Mouse (Mus musculus) MEL (cell line): ENCODE results near the gene Pdzd2. TPM values are rescaled to one million over a fixed set of nuclear protein-coding genes. Genes with fewer than 3 reads are reported as not detected.
A peak's percentile ranks its signal among the peaks of the same experiment; 100 is the strongest.

Experiments used
- DNase-seq: peaks from one replicate; pipeline ENCODE4 v3.0.0; 2011; ENCODE audit warnings: low read depth, low spot score
- H3K27ac ChIP-seq: 2 replicates; pipeline ENCODE4 v1.5.1; 2012; ENCODE audit warnings: low read depth, mild to moderate bottlenecking, control low read depth, low read length, moderate library complexity; ENCODE audit not compliant: control insufficient read depth
- H3K27me3 ChIP-seq, 2 experiments: fragments of 150-350 bp in 1 of 2; sonication (generic) in 1 of 2; 2 replicates each; pipeline ENCODE4 v1.6.1; 2012; ENCODE audit warnings: low read length in 2 of 2, mild to moderate bottlenecking in 2 of 2, improper control_type of control experiment in 1 of 2, moderate library complexity in 1 of 2; ENCODE audit not compliant: insufficient read depth in 2 of 2, control insufficient read depth in 1 of 2
- H3K36me3 ChIP-seq, 2 experiments: 2 replicates each; pipeline ENCODE4 v1.6.1; 2012 to 2014; ENCODE audit warnings: low read length in 2 of 2, improper control_type of control experiment in 1 of 2, inconsistent platforms in 1 of 2, mild to moderate bottlenecking in 1 of 2; ENCODE audit not compliant: insufficient read depth in 2 of 2, control insufficient read depth in 1 of 2
- H3K4me1 ChIP-seq, 2 experiments: fragments of 150-350 bp in 1 of 2; sonication (generic) in 1 of 2; 2 replicates each; pipeline ENCODE4 v1.6.1; 2012; ENCODE audit warnings: low read length in 2 of 2, improper control_type of control experiment in 1 of 2, mild to moderate bottlenecking in 1 of 2; ENCODE audit not compliant: insufficient read depth in 2 of 2, control insufficient read depth in 1 of 2
- H3K4me3 ChIP-seq, 2 experiments: fragments of 150-350 bp in 1 of 2; sonication (generic) in 1 of 2; 2 replicates each; pipeline ENCODE4 v1.5.1; 2012; ENCODE audit warnings: low read depth in 2 of 2, low read length in 2 of 2, mild to moderate bottlenecking in 2 of 2, moderate library complexity in 2 of 2, control low read depth in 1 of 2, improper control_type of control experiment in 1 of 2; ENCODE audit not compliant: control insufficient read depth in 1 of 2, insufficient read depth in 1 of 2
- H3K79me2 ChIP-seq: 2 replicates; pipeline ENCODE4 v1.6.1; 2012; ENCODE audit warnings: mild to moderate bottlenecking, low read length, moderate library complexity; ENCODE audit not compliant: control insufficient read depth, poor library complexity, insufficient read depth
- H3K9ac ChIP-seq: 2 replicates; pipeline ENCODE4 v1.6.1; 2012; ENCODE audit warnings: low read depth, mild to moderate bottlenecking, control low read depth, low read length, moderate library complexity; ENCODE audit not compliant: control insufficient read depth, poor library complexity, severe bottlenecking
- H3K9me3 ChIP-seq: fragments of 150-350 bp; sonication (generic); replicated peaks from 2 replicates; pipeline ENCODE4 v1.6.1; 2012; ENCODE audit warnings: mild to moderate bottlenecking, low read length, improper control_type of control experiment, moderate library complexity; ENCODE audit not compliant: insufficient read depth
- BHLHE40 ChIP-seq: IDR thresholded peaks from 2 replicates; pipeline ENCODE4 v1.6.1; 2012; ENCODE audit warnings: low read depth, mild to moderate bottlenecking, inconsistent platforms, low read length, improper control_type of control experiment, borderline replicate concordance
- CHD1 ChIP-seq: IDR thresholded peaks from 2 replicates; pipeline ENCODE4 v1.6.1; 2012; ENCODE audit warnings: low read depth, mild to moderate bottlenecking, inconsistent platforms, low read length, improper control_type of control experiment
- CHD2 ChIP-seq: IDR thresholded peaks from 2 replicates; pipeline ENCODE4 v1.6.1; 2011; ENCODE audit warnings: low read length, improper control_type of control experiment
- CTCF ChIP-seq, 3 experiments: IDR thresholded peaks in 2 of 3; conservative IDR thresholded peaks in 1 of 3; 2 replicates each; pipeline ENCODE4 v1.5.1; 2011 to 2012; ENCODE audit warnings: low read length in 3 of 3, low read depth in 2 of 3, mild to moderate bottlenecking in 2 of 3, improper control_type of control experiment in 1 of 3, inconsistent platforms in 1 of 3, mixed read lengths in 1 of 3, moderate library complexity in 1 of 3; ENCODE audit not compliant: control insufficient read depth in 1 of 3, insufficient read depth in 1 of 3, poor library complexity in 1 of 3, severe bottlenecking in 1 of 3
- E2F4 ChIP-seq: IDR thresholded peaks from 2 replicates; pipeline ENCODE4 v1.6.1; 2011; ENCODE audit warnings: low read depth, low read length, improper control_type of control experiment, borderline replicate concordance
- EP300 ChIP-seq, 2 experiments: IDR thresholded peaks; 2 replicates each; pipeline ENCODE4 v1.6.1; 2011; ENCODE audit warnings: improper control_type of control experiment in 2 of 2, low read length in 2 of 2, low read depth in 1 of 2, mild to moderate bottlenecking in 1 of 2
- ETS1 ChIP-seq: IDR thresholded peaks from 2 replicates; pipeline ENCODE4 v1.6.1; 2012; ENCODE audit warnings: low read depth, mild to moderate bottlenecking, inconsistent platforms, low read length, improper control_type of control experiment, moderate library complexity
- GABPA ChIP-seq: IDR thresholded peaks from 2 replicates; pipeline ENCODE4 v1.6.1; 2012; ENCODE audit warnings: low read depth, mild to moderate bottlenecking, inconsistent platforms, low read length, improper control_type of control experiment, moderate library complexity
- HCFC1 ChIP-seq: IDR thresholded peaks from 2 replicates; pipeline ENCODE4 v1.6.1; 2012; ENCODE audit warnings: low read depth, mild to moderate bottlenecking, inconsistent platforms, low read length, improper control_type of control experiment, moderate library complexity
- JUND ChIP-seq: IDR thresholded peaks from 2 replicates; pipeline ENCODE4 v1.6.1; 2011; ENCODE audit warnings: low read depth, mild to moderate bottlenecking, improper control_type of control experiment, low read length
- MAFK ChIP-seq: IDR thresholded peaks from 2 replicates; pipeline ENCODE4 v1.6.1; 2011; ENCODE audit warnings: low read depth, mild to moderate bottlenecking, low read length, improper control_type of control experiment, borderline replicate concordance
- MAX ChIP-seq: IDR thresholded peaks from 2 replicates; pipeline ENCODE4 v1.6.1; 2011; ENCODE audit warnings: low read length, improper control_type of control experiment
- MAZ ChIP-seq: IDR thresholded peaks from 2 replicates; pipeline ENCODE4 v1.6.1; 2012; ENCODE audit warnings: low read depth, mild to moderate bottlenecking, inconsistent platforms, low read length, improper control_type of control experiment
- MEF2A ChIP-seq: IDR thresholded peaks from 2 replicates; pipeline ENCODE4 v1.6.1; 2014; ENCODE audit warnings: low read depth, mild to moderate bottlenecking, inconsistent platforms, low read length, improper control_type of control experiment; ENCODE audit not compliant: poor library complexity, insufficient replicate concordance, severe bottlenecking; ENCODE audit errors: extremely low read depth
- MXI1 ChIP-seq: IDR thresholded peaks from 2 replicates; pipeline ENCODE4 v1.6.1; 2011; ENCODE audit warnings: mild to moderate bottlenecking, low read depth, low read length, improper control_type of control experiment
- MYB ChIP-seq: IDR thresholded peaks from 2 replicates; pipeline ENCODE4 v1.6.1; 2011; ENCODE audit warnings: mild to moderate bottlenecking, low read depth, low read length, improper control_type of control experiment
- MYC ChIP-seq: IDR thresholded peaks from 2 replicates; pipeline ENCODE4 v1.6.1; 2011; ENCODE audit warnings: low read depth, mild to moderate bottlenecking, low read length, improper control_type of control experiment, moderate library complexity
- NELFE ChIP-seq: IDR thresholded peaks from 2 replicates; pipeline ENCODE4 v1.6.1; 2011; ENCODE audit warnings: low read depth, low read length, improper control_type of control experiment
- NRF1 ChIP-seq: IDR thresholded peaks from 2 replicates; pipeline ENCODE4 v1.6.1; 2014; ENCODE audit warnings: low read depth, mild to moderate bottlenecking, inconsistent platforms, low read length, improper control_type of control experiment, moderate library complexity; ENCODE audit not compliant: poor library complexity, insufficient read depth, severe bottlenecking
- POLR2A ChIP-seq, 2 experiments: IDR thresholded peaks; 2 replicates each; pipeline ENCODE4 v1.6.1; 2011 to 2012; ENCODE audit warnings: low read length in 2 of 2, mild to moderate bottlenecking in 2 of 2, control low read depth in 1 of 2, improper control_type of control experiment in 1 of 2, low read depth in 1 of 2, moderate library complexity in 1 of 2; ENCODE audit not compliant: control insufficient read depth in 1 of 2, insufficient read depth in 1 of 2, poor library complexity in 1 of 2
- RAD21 ChIP-seq: IDR thresholded peaks from 2 replicates; pipeline ENCODE4 v1.6.1; 2011; ENCODE audit warnings: mild to moderate bottlenecking, low read depth, low read length, improper control_type of control experiment
- RCOR1 ChIP-seq: IDR thresholded peaks from 2 replicates; pipeline ENCODE4 v1.6.1; 2012; ENCODE audit warnings: low read depth, mild to moderate bottlenecking, inconsistent platforms, low read length, improper control_type of control experiment
- SIN3A ChIP-seq: IDR thresholded peaks from 2 replicates; pipeline ENCODE4 v1.6.1; 2012; ENCODE audit warnings: low read length, improper control_type of control experiment, inconsistent platforms
- SMC3 ChIP-seq: IDR thresholded peaks from 2 replicates; pipeline ENCODE4 v1.6.1; 2011; ENCODE audit warnings: low read depth, low read length, improper control_type of control experiment
- TBP ChIP-seq: IDR thresholded peaks from 2 replicates; pipeline ENCODE4 v1.8.0; 2011; ENCODE audit warnings: low read depth, low read length, improper control_type of control experiment
- TCF12 ChIP-seq: IDR thresholded peaks from 2 replicates; pipeline ENCODE4 v1.6.1; 2014; ENCODE audit warnings: low read depth, mild to moderate bottlenecking, inconsistent platforms, low read length, improper control_type of control experiment, moderate library complexity
- UBTF ChIP-seq: IDR thresholded peaks from 2 replicates; pipeline ENCODE4 v1.6.1; 2012; ENCODE audit warnings: low read depth, mild to moderate bottlenecking, inconsistent platforms, low read length, improper control_type of control experiment, moderate library complexity, borderline replicate concordance; ENCODE audit not compliant: insufficient read depth
- USF1 ChIP-seq: IDR thresholded peaks from 2 replicates; pipeline ENCODE4 v1.6.1; 2014; ENCODE audit warnings: low read depth, mild to moderate bottlenecking, inconsistent platforms, low read length, improper control_type of control experiment, moderate library complexity
- ZC3H11A ChIP-seq: IDR thresholded peaks from 2 replicates; pipeline ENCODE4 v1.6.1; 2012; ENCODE audit warnings: low read depth, mild to moderate bottlenecking, inconsistent platforms, low read length, improper control_type of control experiment
- ZKSCAN1 ChIP-seq: IDR thresholded peaks from 2 replicates; pipeline ENCODE4 v1.6.1; 2012; ENCODE audit warnings: low read depth, mild to moderate bottlenecking, inconsistent platforms, low read length, improper control_type of control experiment, moderate library complexity
- ZNF384 ChIP-seq: IDR thresholded peaks from 2 replicates; pipeline ENCODE4 v1.6.1; 2012; ENCODE audit warnings: low read depth, mild to moderate bottlenecking, inconsistent platforms, low read length, improper control_type of control experiment
- polyA plus RNA-seq, 2 experiments: library from polyadenylated mRNA; stranded (reverse) in 1 of 2; unstranded in 1 of 2; fragments of >175 nt in 1 of 2; fragments of >200 nt in 1 of 2; gene quantifications; 2 replicates each; pipeline versions ENCODE4 v1.2.1 to v1.2.4; 2012; ENCODE audit warnings: low replicate concordance in 2 of 2, low read depth in 1 of 2; ENCODE audit not compliant: insufficient read length in 2 of 2, insufficient read depth in 1 of 2, missing spikeins in 1 of 2
- total RNA-seq: library from RNA; depleted of rRNA; stranded (reverse); fragments of 300-350 nt; gene quantifications from 2 replicates; pipeline ENCODE4 v1.2.3, GENCODE M21; 2012

The Pdzd2 gene
- total and polyA plus RNA-seq, 3 experiments: 0.15 to 0.33 TPM; not detected in 1

DNA sequence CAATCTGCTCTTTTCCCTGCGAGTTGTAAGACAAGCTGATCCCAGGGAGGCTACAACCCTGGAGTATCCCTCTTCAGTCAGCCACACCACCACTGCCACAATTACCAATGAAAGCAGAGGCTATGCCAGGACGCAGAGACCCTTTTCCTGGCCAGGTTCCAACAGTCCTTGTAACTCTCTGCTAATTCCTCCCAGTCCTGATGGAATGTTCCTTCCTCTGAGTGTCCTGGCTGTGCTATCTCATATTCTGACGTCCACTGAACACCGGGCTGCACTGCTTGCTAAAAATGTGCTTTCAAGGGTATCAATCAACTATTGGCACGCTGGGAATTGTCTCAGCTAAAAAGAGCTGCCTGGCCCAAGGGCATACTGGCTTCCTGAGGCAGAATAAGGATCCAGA, 18.7 kb upstream of the Pdzd2 start:
- H3K36me3 ChIP-seq: peaks cover 0 to 2% of the 10 kb centered on the region in 2 experiments; a peak in 1 of 4 replicates
- peaks cover 0 to 5% of the 10 kb centered on the region in 2 experiments; a peak in 2 of 4 replicates for H3K27me3 ChIP-seq
- H3K79me2 ChIP-seq: no peaks in the 10 kb centered on the region
- H3K9me3 ChIP-seq: no peaks in the 10 kb centered on the region
- H3K27ac ChIP-seq: no peak overlapping the region
- H3K4me3 ChIP-seq: no peak overlapping the region
- no peak overlapping the region for H3K9ac ChIP-seq
- TF ChIP-seq SIN3A (no peak), TCF12 (no peak), GABPA (no peak), POLR2A (IDR thresholded peaks at IDR 0.05; ENCODE audit: control insufficient read depth in 1 of 2, insufficient read depth in 1 of 2, low read depth in 1 of 2, low read length in 2 of 2, poor library complexity in 1 of 2) (no peak), TBP (no peak), MYB (no peak), USF1 (no peak), MEF2A (no peak), ETS1 (no peak), JUND (no peak), ZC3H11A (no peak), CHD2 (no peak), BHLHE40 (no peak), CTCF (IDR thresholded peaks at IDR 0.05 in 2 of 3, conservative IDR thresholded peaks at IDR 0.05 in 1 of 3; ENCODE audit: control insufficient read depth in 1 of 3, insufficient read depth in 1 of 3, low read depth in 2 of 3, low read length in 3 of 3, poor library complexity in 1 of 3, severe bottlenecking in 1 of 3) (no peak)
- DNase-seq: no peak
- H3K4me1 ChIP-seq: peaks cover 5 to 6% of the 10 kb centered on the region in 2 experiments; a peak in 2 of 4 replicates

DNA sequence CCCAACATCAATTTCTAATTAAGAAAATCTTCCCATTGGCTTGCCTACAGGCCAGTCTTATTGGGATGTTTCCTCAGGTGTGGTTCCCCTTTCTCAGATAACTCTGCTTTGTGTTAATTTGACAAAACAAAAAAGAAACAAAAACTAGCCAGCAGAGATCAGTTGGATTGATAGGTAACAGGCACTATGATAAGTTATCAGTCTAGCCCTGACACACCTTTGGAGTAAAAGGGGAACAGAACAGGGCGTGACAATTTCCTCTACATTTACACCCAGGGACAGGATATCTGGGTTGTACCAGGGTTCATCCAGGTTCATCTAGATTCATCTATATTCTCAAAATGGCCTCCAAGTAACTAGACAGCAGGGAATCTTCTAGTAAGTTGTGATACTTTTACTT, 18.0 kb upstream of the Pdzd2 start:
- Histone ChIP-seq H3K36me3 (peaks cover 0 to 2% of the 10 kb centered on the region in 2 experiments; a peak in 1 of 4 replicates), H3K27me3 (no peaks in the 10 kb centered on the region; a peak in 1 of 4 replicates), H3K27ac (no peak overlapping the region), H3K9ac (no peak overlapping the region), H3K4me1 (peaks cover 8 to 12% of the 10 kb centered on the region in 2 experiments), H3K9me3 (no peaks in the 10 kb centered on the region), H3K4me3 (no peak overlapping the region), H3K79me2 (no peaks in the 10 kb centered on the region)
- peak; percentile 21 for DNase-seq
- TF ChIP-seq MYC: no peak
- no peak for TF ChIP-seq SMC3
- 0 out of 2 replicates have a peak, but pooled peaks have one; percentile 16 for TF ChIP-seq RCOR1
- no peak for TF ChIP-seq MAX
- no peak for TF ChIP-seq TBP
- no peak for TF ChIP-seq GABPA
- TF ChIP-seq NELFE: no peak
- TF ChIP-seq ZKSCAN1: no peak
- TF ChIP-seq MEF2A: no peak
- no peak for TF ChIP-seq SIN3A
- no peak for TF ChIP-seq RAD21
- TF ChIP-seq E2F4: no peak
- TF ChIP-seq ZC3H11A: no peak
- TF ChIP-seq ZNF384: no peak
- no peak for TF ChIP-seq MYB
- TF ChIP-seq HCFC1: no peak
- peak; percentile 54 to 70 for TF ChIP-seq EP300 (IDR thresholded peaks at IDR 0.05; ENCODE audit: low read depth in 1 of 2, low read length in 2 of 2)
- no peak for TF ChIP-seq POLR2A (IDR thresholded peaks at IDR 0.05; ENCODE audit: control insufficient read depth in 1 of 2, insufficient read depth in 1 of 2, low read depth in 1 of 2, low read length in 2 of 2, poor library complexity in 1 of 2)
- TF ChIP-seq MAZ: no peak
- TF ChIP-seq JUND: no peak
- no peak for TF ChIP-seq CHD1
- no peak for TF ChIP-seq BHLHE40
- TF ChIP-seq UBTF: no peak
- TF ChIP-seq USF1: no peak
- TF ChIP-seq MAFK: no peak
- TF ChIP-seq NRF1: no peak
- TF ChIP-seq MXI1: no peak
